Mouse (Mus musculus) limb, embryonic 12.5 days (tissue): Measurements from ENCODE around the gene Ifitm10. TPM values are rescaled to one million over a fixed set of nuclear protein-coding genes. Genes with fewer than 3 reads are reported as not detected.

Experiments used
- ATAC-seq: fragments of 200-750 bp; cut with Nextera tagmentation; 2 replicates; pipeline ENCODE4 v1.8.0; 2017; ENCODE audit warnings: low read depth, moderate TSS enrichment; ENCODE audit not compliant: insufficient number of reproducible peaks, insufficient read depth, low FRiP score, low TSS enrichment
- H3K27ac ChIP-seq: fragments of 300-500 bp; sonication (generic); 2 replicates; pipeline ENCODE4 v1.5.1; 2016; ENCODE audit warnings: mild to moderate bottlenecking, moderate library complexity
- H3K27me3 ChIP-seq: fragments of 300-500 bp; sonication (generic); 2 replicates; pipeline ENCODE4 v1.6.1; 2016; ENCODE audit warnings: mild to moderate bottlenecking, moderate library complexity
- H3K36me3 ChIP-seq: fragments of 300-500 bp; sonication (generic); 2 replicates; pipeline ENCODE4 v1.6.1; 2016; ENCODE audit warnings: mild to moderate bottlenecking, moderate library complexity
- H3K4me1 ChIP-seq: fragments of 300-500 bp; sonication (generic); replicated peaks from 2 replicates; pipeline ENCODE4 v1.6.1; 2016
- H3K4me2 ChIP-seq: fragments of 300-500 bp; sonication (generic); 2 replicates; pipeline ENCODE4 v1.6.1; 2016; ENCODE audit warnings: mild to moderate bottlenecking, moderate library complexity
- H3K4me3 ChIP-seq: fragments of 300-500 bp; sonication (generic); replicated peaks from 2 replicates; pipeline ENCODE4 v1.5.1; 2016; ENCODE audit warnings: mild to moderate bottlenecking
- H3K9ac ChIP-seq: fragments of 300-500 bp; sonication (generic); replicated peaks from 2 replicates; pipeline ENCODE4 v1.6.1; 2016; ENCODE audit warnings: mild to moderate bottlenecking, moderate library complexity
- H3K9me3 ChIP-seq: fragments of 300-500 bp; sonication (generic); 2 replicates; pipeline ENCODE4 v1.6.1; 2016; ENCODE audit warnings: mild to moderate bottlenecking, moderate library complexity
- WGBS: fragments of 180-500 bp; shearing (Covaris S2); methylation state at CpG from one replicate; pipeline ENCODE4 v1.1.7; 2016; 5-methylcytosine and 5-hydroxymethylcytosine counted together
- polyA plus RNA-seq: library from polyadenylated mRNA; unstranded; fragments of >200 nt; fragmentation: Nextera tagmentation; extraction: Ambion mirVana; gene quantifications from 2 replicates; pipeline ENCODE4 v1.2.1, GENCODE M21; 2016

Ifitm10 gene
- polyA plus RNA-seq, 1 experiment from 2014 or later = 0.33 TPM

DNA sequence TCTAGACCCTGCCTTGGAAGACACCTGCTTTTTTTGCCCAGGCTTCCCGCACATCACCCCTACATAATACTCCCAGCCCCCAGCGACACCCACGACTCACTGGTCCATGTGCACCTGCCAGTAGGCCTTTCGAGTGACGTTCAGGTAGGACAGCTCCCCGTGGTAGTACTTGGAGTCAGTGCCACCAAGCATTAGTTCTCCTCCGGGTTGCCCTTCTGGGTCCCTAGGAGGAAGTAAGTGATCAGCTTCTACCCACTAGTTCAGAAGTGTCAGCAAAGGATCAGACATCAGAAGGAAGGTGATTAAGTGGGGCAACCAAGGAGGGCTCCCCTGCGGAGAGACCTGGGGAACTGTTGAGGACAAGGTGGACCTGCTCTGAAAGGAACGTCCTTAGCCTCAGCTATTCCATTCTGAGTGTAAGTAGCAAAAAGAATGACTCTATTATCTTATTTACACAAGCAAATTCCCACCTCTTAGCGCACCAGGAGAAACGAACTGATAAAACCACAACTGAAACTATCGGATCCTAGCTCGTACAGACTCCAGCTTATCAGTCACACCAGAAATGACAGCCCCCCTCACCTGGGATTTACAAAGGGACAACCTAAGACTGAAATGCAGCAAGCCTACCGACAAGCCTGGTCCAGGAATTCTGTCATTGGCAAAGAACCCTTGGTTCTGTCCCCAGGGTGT is 3.8 kb upstream of the Ifitm10 start:
- no peak overlapping the region for H3K27ac ChIP-seq
- H3K4me2 ChIP-seq = no peak overlapping the region
- no peak for ATAC-seq
- WGBS = 90% methylated on average over 14 of the region's 14 CpGs
- peaks cover 23% of the 10 kb centered on the region for H3K27me3 ChIP-seq
- H3K36me3 ChIP-seq = peaks cover 74% of the 10 kb centered on the region
- H3K9me3 ChIP-seq = no peaks in the 10 kb centered on the region
- H3K9ac ChIP-seq = no peak overlapping the region
- H3K4me1 ChIP-seq = peaks cover 2% of the 10 kb centered on the region; the same call in 1 of the 2 replicates
- H3K4me3 ChIP-seq = no peak overlapping the region

DNA sequence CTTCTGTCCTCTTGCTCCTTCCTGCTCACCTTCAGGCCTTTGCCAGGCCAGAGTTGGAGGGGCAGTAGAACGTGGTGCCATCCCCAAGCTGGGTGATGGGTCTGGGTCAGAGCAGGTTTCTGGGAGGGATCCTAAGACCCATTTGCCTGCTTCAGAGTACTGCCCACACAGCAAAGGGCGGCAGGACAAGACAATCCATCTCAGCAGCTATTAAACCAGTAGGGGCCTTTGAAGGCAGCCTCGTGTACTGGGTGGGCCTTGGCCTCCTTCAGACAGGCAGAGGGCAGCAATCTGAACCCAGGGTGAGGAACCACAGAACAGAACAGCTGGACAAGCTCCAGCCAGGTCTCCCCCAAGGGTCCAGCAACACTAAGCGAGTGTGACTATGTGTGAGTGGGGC is 2.5 kb upstream of the Ifitm10 start:
- no peak for ATAC-seq
- Histone ChIP-seq H3K4me3 (no peak overlapping the region), H3K27me3 (peaks cover 36% of the 10 kb centered on the region), H3K4me1 (peaks cover 13% of the 10 kb centered on the region), H3K4me2 (no peak overlapping the region), H3K36me3 (peaks cover 61% of the 10 kb centered on the region), H3K27ac (no peak overlapping the region), H3K9ac (no peak overlapping the region), H3K9me3 (no peaks in the 10 kb centered on the region)
- WGBS = 77% methylated on average over 4 of the region's 4 CpGs

DNA sequence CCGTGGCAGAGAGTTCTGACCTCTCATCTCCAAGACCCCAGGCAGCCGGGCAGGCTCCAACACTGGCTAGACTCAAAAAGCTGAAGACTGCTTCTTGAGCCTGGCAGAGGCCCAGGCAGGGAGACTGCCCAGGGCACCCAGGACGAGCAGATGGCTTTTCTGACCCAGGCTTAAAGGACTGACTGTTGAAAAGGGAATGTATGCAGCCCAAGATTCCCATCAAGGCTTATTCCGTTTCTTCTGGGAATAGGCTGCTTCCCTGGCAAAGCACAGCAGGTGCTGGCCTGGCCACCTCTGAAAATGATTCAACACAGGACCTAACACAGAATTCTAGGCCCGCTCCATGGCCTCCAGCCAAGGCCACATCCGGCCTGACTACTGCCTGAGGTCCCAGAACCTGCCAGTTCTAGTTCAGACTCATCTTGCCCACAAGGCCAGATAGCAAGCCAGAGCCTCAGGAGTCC is 1.7 kb upstream of the Ifitm10 start:
- Histone ChIP-seq H3K9ac (no peak overlapping the region), H3K27ac (no peak overlapping the region), H3K4me1 (peaks cover 13% of the 10 kb centered on the region), H3K4me2 (no peak overlapping the region), H3K4me3 (no peak overlapping the region), H3K9me3 (no peaks in the 10 kb centered on the region), H3K27me3 (peaks cover 44% of the 10 kb centered on the region), H3K36me3 (peaks cover 53% of the 10 kb centered on the region)
- WGBS = 83% methylated on average over 6 of the region's 6 CpGs
- ATAC-seq = no peak

DNA sequence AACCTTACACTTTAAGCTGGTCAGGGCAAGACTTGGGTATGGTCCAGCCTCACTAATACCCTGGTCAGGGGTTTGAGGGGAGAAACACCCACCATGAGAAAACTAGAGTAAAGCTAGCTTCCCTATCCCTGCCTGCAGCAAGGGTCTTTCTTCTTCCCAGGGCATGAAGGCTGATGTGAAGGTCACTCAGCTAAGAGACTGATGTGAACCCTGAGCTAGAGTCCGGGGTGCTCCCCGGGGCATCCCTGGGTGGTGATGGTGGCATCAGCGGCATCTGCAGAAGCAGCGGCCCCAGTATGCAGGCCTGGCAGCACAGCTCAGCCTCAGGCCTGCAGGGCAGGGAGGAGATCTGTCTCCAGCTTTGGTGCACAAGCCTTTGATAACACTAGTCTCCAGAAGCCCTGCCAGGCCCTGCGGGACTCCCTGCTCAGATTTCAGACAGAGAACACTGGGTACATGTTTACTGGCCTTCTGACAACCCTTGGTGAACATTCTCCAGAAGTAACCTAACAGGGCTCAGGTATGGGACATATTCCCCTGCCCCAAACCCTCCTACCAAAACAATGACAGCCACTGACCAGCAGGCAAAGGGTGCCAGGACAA is 961 bp upstream of the Ifitm10 start:
- peaks cover 45% of the 10 kb centered on the region for H3K36me3 ChIP-seq
- peaks cover 51% of the 10 kb centered on the region for H3K27me3 ChIP-seq
- WGBS = 84% methylated on average over 5 of the region's 5 CpGs
- no peak overlapping the region for H3K4me2 ChIP-seq
- H3K4me1 ChIP-seq = peaks cover 13% of the 10 kb centered on the region
- no peaks in the 10 kb centered on the region for H3K9me3 ChIP-seq
- H3K4me3 ChIP-seq = no peak overlapping the region
- H3K27ac ChIP-seq = no peak overlapping the region
- no peak for ATAC-seq
- no peak overlapping the region for H3K9ac ChIP-seq

DNA sequence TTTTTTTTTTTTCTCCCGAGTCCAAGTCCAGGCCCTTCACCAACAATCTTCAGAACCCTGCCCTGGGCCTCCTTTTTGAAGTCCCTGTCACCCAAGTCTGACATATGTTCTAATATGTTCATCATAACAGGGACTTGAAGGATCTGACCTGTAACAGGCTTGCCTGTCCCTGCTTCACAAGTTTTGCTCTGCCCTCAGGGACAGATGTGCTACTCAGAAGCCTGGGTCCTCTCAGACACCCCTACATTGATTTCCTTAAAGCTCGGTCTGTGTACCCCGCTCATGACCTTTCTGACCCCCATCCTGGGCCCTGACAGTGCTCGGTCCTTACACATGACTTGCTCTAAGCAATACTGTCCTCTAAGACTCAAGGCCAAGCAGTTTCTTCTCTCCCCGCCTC is 514 bp downstream of the Ifitm10 start:
- Histone ChIP-seq H3K36me3 (peaks cover 30% of the 10 kb centered on the region), H3K4me1 (peaks cover 13% of the 10 kb centered on the region), H3K27me3 (peaks cover 66% of the 10 kb centered on the region), H3K9ac (no peak overlapping the region), H3K4me2 (no peak overlapping the region), H3K4me3 (no peak overlapping the region), H3K27ac (no peak overlapping the region), H3K9me3 (no peaks in the 10 kb centered on the region)
- no peak for ATAC-seq
- 72% methylated on average over 5 of the region's 5 CpGs for WGBS

DNA sequence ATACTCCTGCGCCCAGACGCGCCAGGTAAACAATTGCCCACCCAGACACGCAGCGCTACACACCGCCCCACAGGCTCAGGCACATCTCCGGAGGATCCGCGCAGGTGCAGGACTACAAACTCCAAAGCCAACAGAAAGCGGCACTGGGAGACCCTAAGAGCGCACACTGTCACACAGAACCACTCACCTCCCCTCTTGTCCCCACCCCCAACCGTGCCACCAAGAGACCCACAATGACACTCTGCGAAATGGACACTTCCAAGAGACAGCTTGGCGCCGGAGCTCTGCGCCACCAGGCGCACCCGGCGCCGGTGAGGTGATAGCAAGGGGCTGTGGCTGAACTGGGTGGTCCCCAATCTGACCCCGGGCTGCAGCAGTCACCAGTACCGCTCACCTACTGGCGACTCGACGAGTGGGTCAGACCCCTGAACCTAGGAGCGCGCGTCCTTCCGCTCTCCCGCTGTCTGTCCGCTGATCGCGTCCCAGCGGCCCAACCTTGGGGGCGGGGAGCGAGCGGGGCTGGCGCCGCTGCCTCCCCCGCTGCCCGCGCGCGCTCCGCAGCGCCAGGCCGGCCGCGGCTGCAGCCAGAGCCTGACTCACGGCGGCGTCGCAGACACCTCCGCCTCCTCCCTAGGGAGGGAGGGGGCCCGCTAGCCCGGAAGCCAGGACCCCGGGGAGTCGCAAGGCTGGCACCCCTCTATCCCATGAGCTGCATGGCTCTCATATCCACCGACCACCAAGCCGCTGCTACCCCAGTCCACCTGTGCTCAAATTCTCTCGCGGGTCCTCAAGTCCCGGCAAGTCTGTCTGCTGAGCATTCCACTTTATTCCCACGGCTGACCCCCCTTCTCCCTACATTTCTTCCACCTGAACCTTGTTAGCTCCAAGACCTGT is 1.5 kb downstream of the Ifitm10 start:
- Histone ChIP-seq H3K9ac (peak overlapping the region; percentile 48; the same call in 1 of the 2 replicates), H3K4me1 (peaks cover 13% of the 10 kb centered on the region), H3K27ac (no peak overlapping the region), H3K36me3 (peaks cover 20% of the 10 kb centered on the region), H3K9me3 (no peaks in the 10 kb centered on the region), H3K4me2 (peak overlapping the region; percentile 79), H3K27me3 (peaks cover 69% of the 10 kb centered on the region), H3K4me3 (peak overlapping the region; percentile 46)
- 2% methylated on average over 59 of the region's 64 CpGs for WGBS
- ATAC-seq = peak; percentile 28; the same call in 1 of the 2 replicates

DNA sequence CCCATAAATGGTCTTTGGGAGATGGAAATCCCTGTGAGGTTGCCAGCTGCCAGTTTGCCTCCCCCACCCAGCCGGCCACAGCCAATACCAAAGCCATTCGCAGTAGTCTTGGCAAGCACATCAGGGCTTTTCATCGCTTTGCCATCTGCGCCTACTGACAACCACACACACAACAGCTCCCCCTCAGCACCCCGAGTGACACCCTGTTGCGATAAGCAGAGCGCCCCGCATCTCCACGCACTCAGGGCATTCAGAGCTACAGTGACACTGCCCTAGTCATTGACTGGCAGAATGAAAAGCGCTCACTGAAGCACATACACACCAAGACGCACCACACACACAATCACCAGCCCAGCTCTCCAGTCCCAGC is 2.2 kb downstream of the Ifitm10 start:
- H3K36me3 ChIP-seq = peaks cover 14% of the 10 kb centered on the region
- peak overlapping the region; percentile 46 for H3K4me3 ChIP-seq
- peak overlapping the region; percentile 48; the same call in 1 of the 2 replicates for H3K9ac ChIP-seq
- no peak overlapping the region for H3K27ac ChIP-seq
- whole genome bisulfite sequencing = 21% methylated on average over 11 of the region's 11 CpGs
- H3K4me2 ChIP-seq = peak overlapping the region; percentile 79
- peaks cover 13% of the 10 kb centered on the region for H3K4me1 ChIP-seq
- peaks cover 69% of the 10 kb centered on the region for H3K27me3 ChIP-seq
- H3K9me3 ChIP-seq = no peaks in the 10 kb centered on the region
- ATAC-seq = no peak

DNA sequence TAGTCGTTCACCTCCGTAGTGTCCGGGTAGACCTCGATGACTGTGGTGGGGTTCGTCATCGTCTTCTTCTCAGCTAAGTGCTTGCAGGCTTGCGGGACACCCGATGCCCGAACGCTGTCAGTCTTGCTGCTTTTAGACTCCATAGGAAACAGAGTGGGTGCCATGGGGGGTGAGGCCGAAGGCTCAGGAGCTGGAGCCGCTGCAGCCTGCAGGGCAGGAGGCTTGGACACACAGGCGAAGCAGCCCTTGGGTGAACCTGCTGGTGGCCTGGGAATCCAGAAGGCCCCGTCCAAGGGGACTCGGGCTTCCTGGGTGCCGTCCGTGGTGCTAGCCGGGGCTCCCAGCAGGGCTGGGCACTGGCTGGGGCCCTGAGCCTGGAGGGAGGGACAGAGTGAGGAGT is 2.6 kb downstream of the Ifitm10 start:
- Histone ChIP-seq H3K4me2 (no peak overlapping the region), H3K36me3 (peaks cover 9% of the 10 kb centered on the region), H3K27ac (no peak overlapping the region), H3K27me3 (peaks cover 69% of the 10 kb centered on the region), H3K4me3 (0 out of 2 replicates have a peak overlapping the region, but pooled peaks have one; percentile 46), H3K4me1 (peaks cover 13% of the 10 kb centered on the region), H3K9me3 (no peaks in the 10 kb centered on the region), H3K9ac (no peak overlapping the region)
- no peak for ATAC-seq
- WGBS = 81% methylated on average over 18 of the region's 18 CpGs

DNA sequence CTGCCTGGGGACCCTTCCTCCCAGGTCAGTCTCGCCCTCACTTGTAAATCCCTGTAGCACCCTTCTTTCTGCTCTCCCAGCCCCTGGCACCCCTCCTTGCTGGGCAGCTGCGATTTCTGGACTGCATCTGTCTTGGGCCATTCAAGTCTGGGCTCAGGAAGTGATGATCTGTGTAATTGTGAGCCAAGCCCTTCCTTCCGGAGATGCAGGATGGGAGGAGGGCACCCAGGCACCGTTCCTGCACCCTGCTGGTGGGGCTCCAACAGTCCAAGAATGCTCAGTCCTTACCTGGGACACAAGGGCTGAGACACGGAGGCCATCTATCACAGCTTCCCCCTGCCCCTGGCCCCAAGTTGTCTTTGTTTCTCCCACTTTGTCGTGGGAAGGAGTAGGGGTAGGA is 3.7 kb downstream of the Ifitm10 start:
- Histone ChIP-seq H3K27me3 (peaks cover 69% of the 10 kb centered on the region), H3K9me3 (no peaks in the 10 kb centered on the region)
- WGBS = 69% methylated on average over 6 of the region's 6 CpGs

DNA sequence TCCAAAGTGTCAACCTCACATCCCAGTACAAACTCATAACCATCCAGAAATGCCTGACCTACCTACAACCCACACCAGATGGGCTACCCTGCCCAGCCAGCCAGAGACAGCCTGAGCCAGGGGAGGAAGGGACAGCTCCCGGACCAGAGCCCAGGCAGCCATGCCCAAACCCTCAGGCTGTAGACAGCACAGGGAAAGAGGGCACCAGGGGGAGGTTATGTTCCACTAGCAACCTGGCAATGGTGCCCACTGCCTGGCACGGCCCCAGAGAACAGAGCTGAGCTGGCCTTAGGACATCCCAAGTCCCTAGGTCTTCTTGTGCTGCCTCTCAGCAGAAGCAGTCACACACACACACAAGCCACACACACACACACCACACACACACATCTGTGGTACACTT is 4.7 kb downstream of the Ifitm10 start:
- no peak for ATAC-seq
- Histone ChIP-seq H3K9me3 (no peaks in the 10 kb centered on the region), H3K27me3 (peaks cover 61% of the 10 kb centered on the region), H3K36me3 (no peaks in the 10 kb centered on the region), H3K27ac (no peak overlapping the region), H3K4me2 (no peak overlapping the region), H3K4me3 (no peak overlapping the region), H3K4me1 (peaks cover 13% of the 10 kb centered on the region), H3K9ac (no peak overlapping the region)
- 69% methylated on average over 2 of the region's 2 CpGs for WGBS

More for the DNA sequence above, 3.7 kb downstream of the Ifitm10 start:
- Histone ChIP-seq H3K9ac (no peak overlapping the region), H3K4me2 (no peak overlapping the region), H3K4me1 (peaks cover 13% of the 10 kb centered on the region), H3K4me3 (no peak overlapping the region), H3K36me3 (no peaks in the 10 kb centered on the region), H3K27ac (no peak overlapping the region)
- ATAC-seq = no peak

DNA sequence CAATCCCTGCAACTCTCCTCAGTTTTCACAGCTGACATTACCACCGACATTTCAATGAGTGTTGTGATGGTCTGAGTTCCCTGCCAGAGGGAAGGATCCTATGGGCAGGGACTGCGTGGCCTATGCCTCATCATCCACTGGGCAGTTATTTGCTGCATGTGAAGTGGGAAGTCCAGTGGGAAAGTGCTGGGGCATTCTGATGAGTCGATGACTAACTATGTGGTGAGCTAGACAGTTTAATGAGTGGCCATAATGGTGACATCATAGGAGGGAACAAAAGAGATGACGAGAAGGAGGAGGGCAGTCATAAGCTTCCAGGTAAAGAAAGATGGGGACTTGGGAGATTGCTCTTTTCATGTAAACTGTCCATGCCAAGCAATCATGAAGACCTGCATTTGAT is 10.4 kb downstream of the Ifitm10 start:
- 76% methylated on average over 4 of the region's 4 CpGs for WGBS
- no peak overlapping the region for H3K4me3 ChIP-seq
- H3K27ac ChIP-seq = no peak overlapping the region
- no peak overlapping the region for H3K9ac ChIP-seq
- peaks cover 3% of the 10 kb centered on the region; the same call in 1 of the 2 replicates for H3K27me3 ChIP-seq
- no peak for ATAC-seq
- H3K9me3 ChIP-seq = no peaks in the 10 kb centered on the region
- no peaks in the 10 kb centered on the region for H3K36me3 ChIP-seq
- no peaks in the 10 kb centered on the region for H3K4me1 ChIP-seq
- no peak overlapping the region for H3K4me2 ChIP-seq
